ENCODE assay signal across 8 mouse cellular contexts in genomic region chr10:81182336-81183333, GRCm38 (mm10). TPM values are rescaled to one million over a fixed set of nuclear protein-coding genes. Genes with fewer than 3 reads are reported as not detected.
DNase-seq lines count a peak whose midpoint lies in the region; ATAC-seq and TF ChIP-seq lines count a peak whose summit lies in the region.

Gene Dapk3 (plus strand): TSS chr10:81183005.

- peak within 1 kb of the TSS; percentile 66 for H3K4me3 ChIP-seq in hindbrain, embryonic 13.5 days

- H3K4me1 ChIP-seq in hindbrain, embryonic 13.5 days (replicated peaks), result peaks cover 48% of the 10 kb centered on the region

- WGBS in hindbrain, embryonic 13.5 days, result 4% methylated on average over 53 of the region's 53 CpGs

- no peak for TF ChIP-seq CTCF in Patski (IDR thresholded peaks at IDR 0.05)

- no peaks in the 10 kb centered on the region for H3K9me3 ChIP-seq in hindbrain, embryonic 13.5 days

- POLR2A ChIA-PET in Patski (lab: Charles Lee), result interaction anchor here (1.4 kb wide), 1 partner anchor 10 kb away, joined by 6 read pairs; no protein-coding TSS in a partner anchor

- peaks cover 82% of the 10 kb centered on the region for H3K36me3 ChIP-seq in hindbrain, embryonic 13.5 days

- H3K4me2 ChIP-seq in hindbrain, embryonic 13.5 days, result peak within 1 kb of the TSS; percentile 69

- H3K27me3 ChIP-seq in Patski, result no peaks in the 10 kb centered on the region
- no peaks in the 10 kb centered on the region for H3K27me3 ChIP-seq in hindbrain, embryonic 13.5 days

- peak within 1 kb of the TSS; percentile 82 for H3K9ac ChIP-seq in hindbrain, embryonic 13.5 days

- ATAC-seq in Patski, result peak; percentile 80
- peak; percentile 95 for ATAC-seq in hindbrain, embryonic 13.5 days (ENCODE audit: low FRiP score)

- in situ Hi-C loops in Patski (cut with MboI; ENCODE audit: low pct_unique_long_range_greater_than_20kb), result no loop called here

- DNase-seq in Patski (ENCODE audit: low read depth, low spot score), result peak; percentile 99
- DNase-seq in cerebellum, postnatal 14 days, result peak; percentile 97 to 98
- peak; percentile 97 to 99 for DNase-seq in frontal cortex, postnatal 14 days (ENCODE audit: low spot score in 2 of 2)
- peak; percentile 88 to 97 for DNase-seq in layer of hippocampus, postnatal 25 days (ENCODE audit: extremely low spot score in 1 of 2, low spot score in 1 of 2)
- DNase-seq in lung, postnatal 25 days (ENCODE audit: low spot score), result peak; percentile 98
- DNase-seq in retina, embryonic 14.5 days (ENCODE audit: low spot score), result peak; percentile 99
- peak; percentile 94 for DNase-seq in thymus, postnatal 4 days

- CTCF ChIA-PET in Patski (lab: Charles Lee), result no interaction called here

- peak within 1 kb of the TSS; percentile 94 for H3K27ac ChIP-seq in hindbrain, embryonic 13.5 days

RNA-seq across cellular contexts. Expression of gene Dapk3, which starts in this region (rescaled TPM):
- polyA plus RNA-seq in Patski (2021), result 82.0 TPM
- polyA plus RNA-seq in hindbrain, embryonic 13.5 days (2015; fragmentation: Nextera tagmentation; extraction: Ambion mirVana), result 59.1 and 61.7 TPM in 2 replicates
- 10 to 100 TPM; 71.7 to 71.8 TPM for total RNA-seq in layer of hippocampus, postnatal 25 days (2021)

Comparison
In these comparisons a context has a peak if more than half of its experiments do, and no peak if none do; other contexts are left out.
1. Peak in every context shown above with its lines: DNase-seq, ATAC-seq, H3K4me3 ChIP-seq and H3K27ac ChIP-seq.